Mouse (Mus musculus) olfactory bulb, adult 2 months (tissue): ENCODE data around the gene Tespa1.
"Not testable (repeated sequence)": the region's sequence is repeated elsewhere in the genome, so short reads cannot be mapped to it uniquely, and the experiment has no call there.

Source experiments
- CTCF ChIP-seq: fragments of 200-500 bp; IDR thresholded peaks from 2 replicates; pipeline ENCODE4 v1.5.1; 2012; ENCODE audit warnings: low read depth, mild to moderate bottlenecking, low read length, moderate library complexity; ENCODE audit not compliant: insufficient read depth
- POLR2A ChIP-seq: fragments of 200-500 bp; IDR thresholded peaks from 2 replicates; pipeline ENCODE4 v1.6.1; 2012; ENCODE audit warnings: mild to moderate bottlenecking, low read depth, low read length, moderate library complexity; ENCODE audit not compliant: insufficient read depth

GRCm38 (mm10) chr10:130298748-130299147 is 23.9 kb upstream of the Tespa1 start:
- TF ChIP-seq POLR2A, CTCF: not testable (repeated sequence)
